Mouse (Mus musculus) limb, embryonic 15.5 days (tissue): ENCODE results near the gene Ak3. TPM values are rescaled to one million over a fixed set of nuclear protein-coding genes. Genes with fewer than 3 reads are reported as not detected.

Experiments used
- ATAC-seq: fragments of 200-750 bp; cut with Nextera tagmentation; 2 replicates; pipeline ENCODE4 v1.8.0; 2017; ENCODE audit warnings: low read depth, moderate TSS enrichment; ENCODE audit not compliant: insufficient number of reproducible peaks, low FRiP score, low TSS enrichment
- H3K27ac ChIP-seq: fragments of 300-500 bp; sonication (generic); 2 replicates; pipeline ENCODE4 v1.5.1; 2015; ENCODE audit warnings: moderate library complexity, mild to moderate bottlenecking, inconsistent platforms
- H3K27me3 ChIP-seq: fragments of 300-500 bp; sonication (generic); 2 replicates; pipeline ENCODE4 v1.6.1; 2015; ENCODE audit warnings: inconsistent platforms
- H3K36me3 ChIP-seq: fragments of 300-500 bp; sonication (generic); 2 replicates; pipeline ENCODE4 v1.6.1; 2015; ENCODE audit warnings: inconsistent platforms
- H3K4me1 ChIP-seq: fragments of 300-500 bp; sonication (generic); 2 replicates; pipeline ENCODE4 v1.6.1; 2015; ENCODE audit warnings: inconsistent platforms
- H3K4me2 ChIP-seq: fragments of 300-500 bp; sonication (generic); 2 replicates; pipeline ENCODE4 v1.6.1; 2015; ENCODE audit warnings: mild to moderate bottlenecking, inconsistent platforms
- H3K4me3 ChIP-seq: fragments of 300-500 bp; sonication (generic); 2 replicates; pipeline ENCODE4 v1.5.1; 2015; ENCODE audit warnings: mild to moderate bottlenecking, inconsistent platforms
- H3K9ac ChIP-seq: fragments of 300-500 bp; sonication (generic); 2 replicates; pipeline ENCODE4 v1.6.1; 2015; ENCODE audit warnings: inconsistent platforms
- H3K9me3 ChIP-seq: fragments of 300-500 bp; sonication (generic); 2 replicates; pipeline ENCODE4 v1.6.1; 2016; ENCODE audit warnings: inconsistent platforms
- WGBS: fragments of 180-500 bp; shearing (Covaris S2); methylation state at CpG from one replicate; pipeline ENCODE4 v1.1.7; 2015; 5-methylcytosine and 5-hydroxymethylcytosine counted together
- polyA plus RNA-seq: library from polyadenylated mRNA; unstranded; fragments of >200 nt; fragmentation: Nextera tagmentation; extraction: Ambion mirVana; gene quantifications from 2 replicates; pipeline ENCODE4 v1.2.1, GENCODE M21; 2015

Ak3 gene
- polyA plus RNA-seq = 73.8 and 85.0 TPM in 2 replicates

DNA sequence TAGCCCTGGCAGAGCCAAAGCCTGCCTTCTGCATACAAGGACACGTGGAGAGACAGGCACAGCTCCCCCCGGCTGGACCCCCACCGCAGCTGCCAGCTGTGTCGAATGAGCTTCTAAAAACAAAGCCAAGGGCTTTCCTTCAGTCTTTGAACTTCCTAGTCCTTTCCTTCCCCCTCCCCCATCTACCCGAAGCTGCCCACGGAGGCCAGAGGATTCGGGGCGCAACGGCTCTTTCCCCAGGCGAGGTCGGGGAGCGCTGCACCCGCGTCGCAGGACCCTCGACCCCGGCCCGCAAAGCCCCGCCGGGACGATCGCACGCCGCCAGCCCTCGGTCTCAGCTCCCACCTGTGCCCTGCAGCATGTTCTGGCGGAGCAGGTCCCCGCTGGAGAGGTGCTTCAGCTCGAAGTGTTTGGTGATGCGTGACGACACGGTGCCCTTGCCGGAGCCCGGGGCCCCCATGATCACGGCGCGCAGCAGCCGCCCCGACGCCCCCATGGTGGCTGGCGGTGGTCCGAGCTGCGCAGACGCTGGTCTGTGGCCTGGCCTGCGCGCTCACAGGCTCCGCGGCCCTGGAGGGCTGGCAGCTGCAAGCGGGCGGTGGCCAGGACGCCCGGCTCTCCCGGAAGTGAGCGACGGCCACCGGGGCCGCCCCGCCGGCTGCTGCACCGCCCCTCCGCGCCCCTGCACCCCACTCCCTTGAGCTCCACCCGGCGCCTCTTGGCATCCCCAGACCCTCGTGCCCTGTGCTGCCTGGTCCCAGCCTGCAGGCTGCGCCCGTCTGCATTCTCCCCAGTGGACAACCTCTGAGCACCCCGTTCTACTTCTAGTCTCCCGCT, at the start of gene Ak3:
Gene Ak3 (minus strand): TSS at position 628 of the 837 bp plus-strand sequence.
- no peaks in the 10 kb centered on the region for H3K27me3 ChIP-seq
- H3K27ac ChIP-seq = peak within 1 kb of the TSS; percentile 89
- WGBS = under 1% methylated on average over 68 of the region's 68 CpGs
- peak; percentile 73 for ATAC-seq
- peak within 1 kb of the TSS; percentile 76 for H3K9ac ChIP-seq
- peak within 1 kb of the TSS; percentile 83 for H3K4me3 ChIP-seq
- H3K4me1 ChIP-seq = peaks cover 17% of the 10 kb centered on the region
- H3K4me2 ChIP-seq = peak within 1 kb of the TSS; percentile 75
- H3K36me3 ChIP-seq = no peaks in the 10 kb centered on the region
- H3K9me3 ChIP-seq = no peaks in the 10 kb centered on the region

DNA sequence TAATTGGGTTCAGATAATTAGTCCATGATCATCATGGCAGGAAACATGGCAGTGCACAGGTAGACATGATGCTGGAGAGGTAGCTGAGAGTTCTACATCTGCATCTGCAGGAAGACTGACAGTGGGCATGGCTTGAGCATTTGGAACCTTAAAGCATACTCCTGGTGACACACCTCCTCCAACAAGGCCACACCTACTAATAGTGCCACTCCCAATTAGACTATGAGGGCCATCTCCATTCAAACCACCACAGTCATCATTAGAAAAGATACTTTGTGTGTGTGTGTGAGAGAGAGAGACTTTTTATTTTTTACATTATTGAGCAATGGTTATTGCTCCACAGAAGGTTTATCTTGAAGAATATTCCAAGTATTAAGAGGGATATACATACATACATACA, 44.4 kb upstream of the Ak3 start:
- H3K4me2 ChIP-seq = no peak overlapping the region
- H3K36me3 ChIP-seq = no peaks in the 10 kb centered on the region
- ATAC-seq = no peak
- H3K4me1 ChIP-seq = no peaks in the 10 kb centered on the region
- H3K9me3 ChIP-seq = no peaks in the 10 kb centered on the region
- H3K4me3 ChIP-seq = no peak overlapping the region
- H3K27ac ChIP-seq = no peak overlapping the region
- H3K27me3 ChIP-seq = no peaks in the 10 kb centered on the region
- H3K9ac ChIP-seq = no peak overlapping the region

DNA sequence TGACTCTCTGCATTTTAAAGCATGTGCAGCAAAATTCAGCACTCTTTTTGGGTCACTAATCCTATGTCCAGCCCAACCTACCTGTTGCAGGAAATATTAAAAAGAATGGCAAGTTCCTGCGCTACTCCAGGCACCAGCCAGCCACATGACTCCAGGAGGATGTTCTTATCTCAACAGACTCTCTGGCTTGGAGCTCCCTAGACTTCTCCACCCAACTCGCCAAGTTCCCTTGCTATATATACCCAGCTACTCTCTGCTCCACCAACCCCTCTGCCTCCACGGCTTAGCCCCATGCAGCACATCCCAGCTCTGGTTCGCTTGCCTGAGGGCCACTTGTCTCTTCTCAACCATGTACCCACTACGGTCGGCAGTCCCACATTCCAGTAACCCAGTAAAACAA, 40.9 kb upstream of the Ak3 start:
- H3K9me3 ChIP-seq = no peaks in the 10 kb centered on the region
- ATAC-seq = no peak
- H3K4me3 ChIP-seq = no peak overlapping the region
- no peak overlapping the region for H3K4me2 ChIP-seq
- WGBS = 70% methylated on average over 6 of the region's 6 CpGs
- H3K4me1 ChIP-seq = no peaks in the 10 kb centered on the region
- H3K27me3 ChIP-seq = no peaks in the 10 kb centered on the region
- H3K36me3 ChIP-seq = no peaks in the 10 kb centered on the region
- no peak overlapping the region for H3K9ac ChIP-seq
- H3K27ac ChIP-seq = no peak overlapping the region

DNA sequence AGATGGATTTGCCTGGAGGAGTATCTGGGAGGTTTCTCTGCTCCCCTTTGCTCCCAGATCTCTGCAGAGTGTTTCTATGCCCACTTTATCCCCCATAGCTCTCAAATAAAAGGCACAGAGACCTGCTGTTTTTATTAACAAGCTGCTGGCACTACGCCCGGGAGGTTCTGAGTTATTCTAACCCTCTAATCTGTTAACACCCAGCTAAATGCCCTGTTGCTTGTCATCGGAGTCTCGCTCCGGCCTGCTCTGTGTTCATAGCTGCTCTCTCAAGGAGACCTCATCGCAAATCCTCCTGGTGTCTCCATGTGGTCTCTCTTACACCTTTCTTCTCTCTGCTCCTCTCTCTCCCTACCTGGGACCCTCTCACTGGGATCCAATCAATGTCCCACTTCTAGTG, 27.0 kb upstream of the Ak3 start:
- Histone ChIP-seq H3K36me3 (no peaks in the 10 kb centered on the region), H3K27me3 (no peaks in the 10 kb centered on the region), H3K4me1 (peaks cover 4% of the 10 kb centered on the region; the same call in 1 of the 2 replicates), H3K9me3 (no peaks in the 10 kb centered on the region), H3K9ac (no peak overlapping the region), H3K4me2 (no peak overlapping the region), H3K4me3 (no peak overlapping the region), H3K27ac (no peak overlapping the region)
- ATAC-seq = no peak
- WGBS = 35% methylated on average over 6 of the region's 6 CpGs

DNA sequence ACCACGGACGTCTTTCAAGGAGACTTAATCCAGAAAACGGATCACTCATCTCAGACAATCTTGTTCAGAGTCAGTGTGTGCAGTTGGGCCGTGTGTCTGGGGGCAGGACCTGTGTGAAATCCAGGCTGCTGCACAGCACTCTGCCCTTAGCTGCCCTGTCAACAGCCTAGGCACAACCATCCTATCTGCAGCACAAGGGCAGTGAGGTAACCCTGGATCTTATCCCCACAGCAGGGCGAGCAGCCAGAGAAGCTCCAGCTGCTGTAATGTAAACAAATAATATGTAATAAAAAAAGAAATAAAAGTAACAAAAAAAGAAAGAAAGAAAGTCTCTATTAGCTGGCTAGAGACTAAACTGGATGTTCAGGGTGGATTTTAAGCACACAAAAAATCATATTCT, 21.4 kb upstream of the Ak3 start:
- Histone ChIP-seq H3K4me3 (no peak overlapping the region), H3K9ac (no peak overlapping the region), H3K27me3 (no peaks in the 10 kb centered on the region), H3K9me3 (no peaks in the 10 kb centered on the region), H3K4me2 (no peak overlapping the region), H3K36me3 (no peaks in the 10 kb centered on the region), H3K27ac (no peak overlapping the region), H3K4me1 (peaks cover 18% of the 10 kb centered on the region)
- ATAC-seq = no peak
- WGBS = 59% methylated on average over 5 of the region's 5 CpGs

DNA sequence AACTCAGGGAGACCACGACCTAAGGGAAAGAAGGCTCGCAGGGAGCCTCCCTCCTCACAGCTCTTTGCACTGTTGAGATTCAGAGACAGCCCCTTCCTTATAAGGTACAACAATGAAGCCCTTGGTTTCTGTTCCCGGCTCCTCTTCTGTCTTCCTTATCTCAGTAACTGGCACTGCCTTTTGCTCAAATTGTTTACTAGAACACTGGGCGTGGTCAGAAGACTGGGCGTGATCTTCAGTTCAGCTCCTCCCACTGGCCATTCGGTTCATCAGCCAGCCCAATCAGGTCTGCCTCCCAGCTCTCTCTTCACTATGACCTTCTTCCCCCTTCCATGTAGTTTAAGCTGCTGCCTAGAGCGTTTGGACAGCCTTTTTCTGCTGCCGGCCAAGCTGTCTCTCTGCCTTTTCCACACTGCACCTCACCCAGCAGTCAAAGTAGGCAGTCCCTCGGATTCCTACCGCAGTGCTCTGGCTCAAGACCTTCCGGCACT, 19.3 kb upstream of the Ak3 start:
- Histone ChIP-seq H3K4me1 (peaks cover 25% of the 10 kb centered on the region), H3K9ac (no peak overlapping the region), H3K36me3 (no peaks in the 10 kb centered on the region), H3K9me3 (no peaks in the 10 kb centered on the region), H3K4me2 (no peak overlapping the region), H3K27ac (no peak overlapping the region), H3K4me3 (peak overlapping the region; percentile 15), H3K27me3 (no peaks in the 10 kb centered on the region)
- 16% methylated on average over 11 of the region's 11 CpGs for WGBS
- no peak for ATAC-seq

DNA sequence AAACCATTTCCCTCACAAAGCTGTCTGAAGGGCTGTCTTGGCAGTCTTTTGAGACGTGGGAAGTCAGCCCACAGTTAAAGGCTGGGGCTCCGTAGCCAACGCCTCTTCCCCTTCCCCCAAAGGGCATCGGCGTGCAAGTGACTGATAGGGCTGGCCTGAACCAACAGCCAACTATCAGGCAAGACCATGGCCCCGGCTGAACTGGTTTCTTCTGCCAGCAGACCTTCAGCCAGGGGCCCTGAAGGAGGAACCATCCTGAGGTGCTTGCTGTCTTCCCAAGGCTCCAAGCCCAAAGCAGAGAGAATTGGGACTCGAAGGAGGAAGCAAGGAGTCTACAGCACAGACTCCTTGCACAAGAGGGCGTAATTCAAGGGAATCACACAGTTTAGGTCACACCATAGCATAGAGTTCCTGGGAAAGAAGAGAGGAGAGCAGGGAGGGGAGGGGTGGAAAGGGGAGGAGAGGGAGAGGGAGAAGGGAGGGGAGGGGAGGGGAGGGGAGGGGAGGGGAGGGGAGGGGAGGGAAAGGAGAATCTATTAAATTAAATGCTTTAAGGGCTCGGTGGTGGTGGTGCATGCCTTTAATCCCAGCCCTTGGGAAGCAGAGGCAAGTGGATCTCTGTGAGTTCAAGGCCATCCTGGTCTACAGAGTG, 16.8 kb upstream of the Ak3 start:
- WGBS = 57% methylated on average over 9 of the region's 9 CpGs
- Histone ChIP-seq H3K27me3 (no peaks in the 10 kb centered on the region), H3K9me3 (no peaks in the 10 kb centered on the region), H3K36me3 (no peaks in the 10 kb centered on the region), H3K27ac (peak overlapping the region; percentile 67), H3K9ac (no peak overlapping the region), H3K4me3 (no peak overlapping the region), H3K4me2 (peak overlapping the region; percentile 25), H3K4me1 (peaks cover 22% of the 10 kb centered on the region)
- no peak for ATAC-seq

DNA sequence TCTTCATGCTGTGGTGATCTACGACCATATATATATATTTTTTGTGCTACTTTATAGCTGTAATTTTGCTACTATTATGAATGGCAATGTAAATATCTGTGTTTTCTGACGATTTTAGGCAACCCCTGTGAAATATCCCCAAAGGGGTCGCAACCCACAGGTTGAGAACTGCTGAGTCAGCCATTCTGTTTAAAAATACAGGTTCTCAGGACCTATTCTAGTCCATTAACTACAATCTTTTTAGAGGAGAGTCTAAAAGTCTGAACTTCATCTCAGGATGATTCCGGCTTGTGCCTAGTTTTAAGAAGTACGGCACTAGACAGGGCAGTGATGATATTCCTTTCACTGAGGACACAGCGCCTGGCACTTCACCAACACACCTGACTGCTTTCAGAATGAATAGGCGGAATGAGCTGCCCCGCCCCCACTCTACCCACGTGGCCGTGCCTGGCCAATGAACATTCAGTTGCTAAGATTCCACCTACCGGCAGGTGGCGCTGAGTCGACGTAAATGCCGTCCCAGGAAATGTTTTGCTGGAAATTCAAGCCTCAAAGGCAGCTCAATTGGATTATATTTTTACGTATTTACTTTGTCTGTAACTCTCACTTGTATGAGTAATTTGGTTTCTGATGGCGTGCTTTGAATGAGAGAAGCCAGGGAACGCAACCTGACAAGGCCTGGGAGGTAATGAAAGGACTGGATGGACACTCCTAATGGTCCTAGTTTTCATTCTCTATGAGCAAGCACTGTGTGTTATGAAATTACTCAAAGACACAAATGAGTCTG, 16.0 kb upstream of the Ak3 start:
- peak; percentile 28; the same call in 1 of the 2 replicates for ATAC-seq
- WGBS = 16% methylated on average over 18 of the region's 18 CpGs
- peaks cover 17% of the 10 kb centered on the region; the same call in 1 of the 2 replicates for H3K4me1 ChIP-seq
- peak overlapping the region; percentile 67 for H3K27ac ChIP-seq
- no peak overlapping the region for H3K9ac ChIP-seq
- peak overlapping the region; percentile 20; the same call in 1 of the 2 replicates for H3K4me3 ChIP-seq
- H3K27me3 ChIP-seq = no peaks in the 10 kb centered on the region
- H3K9me3 ChIP-seq = no peaks in the 10 kb centered on the region
- H3K36me3 ChIP-seq = no peaks in the 10 kb centered on the region
- peak overlapping the region; percentile 22 for H3K4me2 ChIP-seq

DNA sequence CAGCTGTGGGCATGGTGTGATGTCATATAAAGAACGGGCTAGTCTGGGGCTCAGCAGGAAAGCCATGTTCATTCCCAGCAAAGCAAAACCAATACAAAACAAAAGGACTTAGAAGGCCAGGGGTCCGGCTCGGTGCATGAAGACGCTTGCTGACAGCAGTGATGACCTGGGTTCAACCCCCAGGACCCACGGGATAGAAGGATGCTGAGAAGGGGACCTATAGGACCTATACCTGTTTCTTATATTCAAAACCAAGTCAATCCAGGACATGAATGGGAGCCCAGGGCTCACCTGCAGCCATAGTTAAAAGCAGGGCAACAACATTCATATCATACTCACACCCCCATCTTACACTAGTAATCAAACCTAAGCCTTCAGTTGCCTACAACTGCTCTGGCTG, 15.2 kb upstream of the Ak3 start:
- ATAC-seq = no peak
- H3K4me3 ChIP-seq = no peak overlapping the region
- no peak overlapping the region for H3K9ac ChIP-seq
- no peak overlapping the region for H3K27ac ChIP-seq
- H3K4me2 ChIP-seq = no peak overlapping the region
- H3K9me3 ChIP-seq = no peaks in the 10 kb centered on the region
- no peaks in the 10 kb centered on the region for H3K27me3 ChIP-seq
- H3K4me1 ChIP-seq = peaks cover 17% of the 10 kb centered on the region; the same call in 1 of the 2 replicates
- 79% methylated on average over 5 of the region's 5 CpGs for WGBS
- H3K36me3 ChIP-seq = no peaks in the 10 kb centered on the region

DNA sequence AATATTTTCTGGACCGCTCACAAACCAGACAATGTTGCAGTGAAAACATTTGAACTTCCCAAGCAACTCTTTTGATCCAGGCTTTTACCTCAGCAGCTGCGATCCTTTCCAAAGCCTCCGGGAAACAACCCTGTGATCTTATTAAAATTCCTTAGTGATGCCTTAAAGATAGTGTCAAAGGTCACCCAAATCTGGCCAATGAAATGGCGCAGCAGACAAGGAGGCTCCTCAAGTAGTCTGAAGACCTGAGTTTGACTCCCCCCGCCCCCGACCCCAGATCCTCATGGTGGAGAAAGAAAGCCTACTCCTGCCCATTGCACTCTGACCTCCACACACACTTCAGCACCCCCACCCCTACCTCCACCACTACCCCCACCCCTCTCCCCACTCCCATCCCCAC, 12.5 kb upstream of the Ak3 start:
- Histone ChIP-seq H3K4me2 (no peak overlapping the region), H3K36me3 (no peaks in the 10 kb centered on the region), H3K9me3 (no peaks in the 10 kb centered on the region), H3K27me3 (no peaks in the 10 kb centered on the region), H3K4me3 (no peak overlapping the region), H3K27ac (no peak overlapping the region), H3K4me1 (peaks cover 11% of the 10 kb centered on the region; the same call in 1 of the 2 replicates), H3K9ac (no peak overlapping the region)
- 15% methylated on average over 6 of the region's 6 CpGs for WGBS
- ATAC-seq = no peak

DNA sequence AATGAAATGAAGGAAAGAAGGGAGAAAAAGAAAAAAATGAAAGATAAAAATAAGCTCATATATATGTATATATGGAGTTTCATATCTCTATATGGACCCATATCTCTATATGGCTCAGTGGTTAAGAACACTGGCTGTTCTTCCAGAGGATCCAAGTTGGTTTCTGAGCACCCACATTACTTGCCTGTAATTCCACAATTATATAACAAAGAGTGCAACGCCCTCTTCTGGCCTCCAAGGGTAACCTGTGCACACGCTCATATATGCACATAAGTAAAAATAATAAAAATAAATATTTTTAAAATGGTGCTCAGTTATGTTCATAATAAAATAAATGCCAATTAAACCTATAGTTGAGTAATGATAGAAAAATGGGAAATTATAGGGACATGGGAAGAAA, 11.9 kb upstream of the Ak3 start:
- ATAC-seq = no peak
- Histone ChIP-seq H3K9me3 (no peaks in the 10 kb centered on the region), H3K9ac (no peak overlapping the region), H3K36me3 (no peaks in the 10 kb centered on the region), H3K27me3 (no peaks in the 10 kb centered on the region), H3K4me3 (no peak overlapping the region), H3K4me1 (peaks cover 11% of the 10 kb centered on the region; the same call in 1 of the 2 replicates), H3K4me2 (no peak overlapping the region), H3K27ac (no peak overlapping the region)
- WGBS = 83% methylated on average over 2 of the region's 2 CpGs
